Mouse (Mus musculus) CH12.LX (cell line): ENCODE results near the gene A730061H03Rik.

Experiments used
- CHD2 ChIP-seq: IDR thresholded peaks from 2 replicates; pipeline ENCODE4 v1.6.1; 2011; ENCODE audit warnings: low read length, improper control_type of control experiment
- CTCF ChIP-seq, 2 experiments: IDR thresholded peaks in 1 of 2; conservative IDR thresholded peaks in 1 of 2; 2 replicates each; pipeline ENCODE4 v1.5.1; 2011 to 2012; ENCODE audit warnings: low read depth in 2 of 2, low read length in 2 of 2, improper control_type of control experiment in 1 of 2, inconsistent platforms in 1 of 2, mild to moderate bottlenecking in 1 of 2, moderate library complexity in 1 of 2
- EP300 ChIP-seq: IDR thresholded peaks from 2 replicates; pipeline ENCODE4 v1.6.1; 2011; ENCODE audit warnings: low read length, improper control_type of control experiment
- KAT2A ChIP-seq: IDR thresholded peaks from 2 replicates; pipeline ENCODE4 v1.6.1; 2012; ENCODE audit warnings: low read length, improper control_type of control experiment, inconsistent platforms; ENCODE audit not compliant: insufficient replicate concordance
- MEF2A ChIP-seq: IDR thresholded peaks from 2 replicates; pipeline ENCODE4 v1.6.1; 2014; ENCODE audit warnings: low read depth, mild to moderate bottlenecking, inconsistent platforms, low read length, improper control_type of control experiment, borderline replicate concordance
- ZC3H11A ChIP-seq: IDR thresholded peaks from 2 replicates; pipeline ENCODE4 v1.6.1; 2012; ENCODE audit warnings: low read depth, mild to moderate bottlenecking, inconsistent platforms, low read length, improper control_type of control experiment

DNA sequence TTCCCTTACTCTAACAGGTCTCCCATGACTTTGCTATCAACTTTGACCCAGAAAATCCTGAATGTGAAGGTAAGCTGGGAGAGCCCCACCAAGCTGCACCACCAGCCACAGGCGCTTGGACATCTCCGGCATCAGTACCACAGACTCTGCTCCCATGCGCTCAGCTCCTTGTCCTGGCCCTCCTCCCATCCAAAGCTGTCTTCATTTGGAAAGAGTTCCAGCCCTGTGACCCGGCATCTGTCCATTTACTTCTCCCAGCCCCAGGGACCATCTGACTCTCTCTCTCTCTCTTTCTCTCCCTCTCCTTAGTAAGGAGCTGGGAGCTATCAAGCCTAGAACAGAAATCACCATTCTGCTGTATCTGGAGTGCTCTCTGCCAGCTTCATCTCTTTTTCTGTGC lies 44.4 kb downstream of the A730061H03Rik start:
- no peak for TF ChIP-seq CTCF (conservative IDR thresholded peaks at IDR 0.05 in 1 of 2, IDR thresholded peaks at IDR 0.05 in 1 of 2; ENCODE audit: low read depth in 2 of 2, low read length in 2 of 2)
- no peak for TF ChIP-seq EP300
- TF ChIP-seq MEF2A: no peak
- TF ChIP-seq ZC3H11A: no peak
- TF ChIP-seq KAT2A: no peak
- TF ChIP-seq CHD2: no peak
